Mouse (Mus musculus) stomach, adult 2 months (tissue): ENCODE results near the gene Rnh1. TPM values are rescaled to one million over a fixed set of nuclear protein-coding genes. Genes with fewer than 3 reads are reported as not detected.

Source experiments
- polyA plus RNA-seq: library from polyadenylated mRNA; depleted of rRNA; stranded (reverse); fragments of >200 nt; gene quantifications from 2 replicates; pipeline ENCODE4 v1.2.3, GENCODE M21; 2012; rRNA removed

Rnh1 gene
- 80.4 and 88.4 TPM in 2 replicates for polyA plus RNA-seq

GRCm38 (mm10) chr7:141172116-141173006, at the start of gene Rnh1:
Gene Rnh1, minus strand, starts transcription at chr7:141172857.

GRCm38 (mm10) chr7:141215101-141215879, 42.6 kb upstream of the Rnh1 start, which contains the start of gene Rassf7:
Gene Rassf7, plus strand, starts transcription at chr7:141215860.

GRCm38 (mm10) chr7:141213605-141214235, 41.1 kb upstream of the Rnh1 start, which contains the start of gene Lmntd2:
Gene Lmntd2, minus strand, starts transcription at chr7:141214080.

GRCm38 (mm10) chr7:141193948-141194347, 21.3 kb upstream of the Rnh1 start, which contains the start of the genes Hras and Lrrc56:
Gene Hras, minus strand, starts transcription at chr7:141194005.
Gene Lrrc56, plus strand, starts transcription at chr7:141194157.

GRCm38 (mm10) chr7:141122245-141122644, 50.4 kb downstream of the Rnh1 start, which contains the start of gene Ptdss2:
Gene Ptdss2, plus strand, starts transcription at chr7:141122382.

GRCm38 (mm10) chr7:141117636-141118035, 55.0 kb downstream of the Rnh1 start, which contains the start of gene Ano9:
Gene Ano9, minus strand, starts transcription at chr7:141117806.

Other genes with a start within 250 kb of the Rnh1 start
- gene Pgghg, start 231.5 kb downstream of the Rnh1 start, polyA plus RNA-seq, result 13.5 and 15.5 TPM in 2 replicates
- 0.67 and 1.3 TPM in 2 replicates for gene Ifitm5, start 222.6 kb downstream of the Rnh1 start, polyA plus RNA-seq
- not detected in 2 replicates for gene Gm45717, start 216.9 kb downstream of the Rnh1 start, polyA plus RNA-seq
- 255 and 272 TPM in 2 replicates for gene Ifitm2, start 216.9 kb downstream of the Rnh1 start, polyA plus RNA-seq
- gene Ifitm1, start 205.6 kb downstream of the Rnh1 start, polyA plus RNA-seq, result 46.7 and 48.2 TPM in 2 replicates
- gene Ifitm3, start 162.1 kb downstream of the Rnh1 start, polyA plus RNA-seq, result 83.2 and 93.7 TPM in 2 replicates
- gene Ifitm6, start 154.9 kb downstream of the Rnh1 start, polyA plus RNA-seq, result 0.83 and 1.1 TPM in 2 replicates
- not detected in 2 replicates for gene Gm17387, start 143.7 kb downstream of the Rnh1 start, polyA plus RNA-seq
- gene B4galnt4, start 111.8 kb downstream of the Rnh1 start, polyA plus RNA-seq, result 1.2 and 1.6 TPM in 2 replicates
- gene Pkp3, start 94.6 kb downstream of the Rnh1 start, polyA plus RNA-seq, result 87.1 and 93.8 TPM in 2 replicates
- gene Sigirr, start 72.3 kb downstream of the Rnh1 start, polyA plus RNA-seq, result 18.7 and 23.0 TPM in 2 replicates
- gene Ano9, start 55.1 kb downstream of the Rnh1 start, polyA plus RNA-seq, result 18.4 and 22.0 TPM in 2 replicates
- gene Ptdss2, start 50.5 kb downstream of the Rnh1 start, polyA plus RNA-seq, result 9.4 and 13.8 TPM in 2 replicates
- 44.2 and 44.7 TPM in 2 replicates for gene Hras, start 21.1 kb upstream of the Rnh1 start, polyA plus RNA-seq
- 2.5 and 2.6 TPM in 2 replicates for gene Lrrc56, start 21.3 kb upstream of the Rnh1 start, polyA plus RNA-seq
- 3.7 and 6.7 TPM in 2 replicates for gene Lmntd2, start 41.2 kb upstream of the Rnh1 start, polyA plus RNA-seq
- 85.9 and 98.2 TPM in 2 replicates for gene Rassf7, start 43.0 kb upstream of the Rnh1 start, polyA plus RNA-seq
- 15.5 and 16.7 TPM in 2 replicates for gene Phrf1, start 55.9 kb upstream of the Rnh1 start, polyA plus RNA-seq
- gene Irf7, start 93.6 kb upstream of the Rnh1 start, polyA plus RNA-seq, result 43.3 and 72.0 TPM in 2 replicates
- 1.7 and 3.0 TPM in 2 replicates for gene Cdhr5, start 103.9 kb upstream of the Rnh1 start, polyA plus RNA-seq
- gene Sct, start 106.3 kb upstream of the Rnh1 start, polyA plus RNA-seq, result 0.56 and 1.6 TPM in 2 replicates
- not detected in 2 replicates for gene Drd4, start 119.1 kb upstream of the Rnh1 start, polyA plus RNA-seq
- gene Deaf1, start 154.8 kb upstream of the Rnh1 start, polyA plus RNA-seq, result 10.8 and 14.7 TPM in 2 replicates
- 8.8 and 10.4 TPM in 2 replicates for gene Tmem80, start 154.9 kb upstream of the Rnh1 start, polyA plus RNA-seq
- gene Eps8l2, start 166.0 kb upstream of the Rnh1 start, polyA plus RNA-seq, result 120 and 128 TPM in 2 replicates
- gene Taldo1, start 219.3 kb upstream of the Rnh1 start, polyA plus RNA-seq, result 99.5 and 105 TPM in 2 replicates
- 18.6 and 20.4 TPM in 2 replicates for gene Gatd1, start 241.3 kb upstream of the Rnh1 start, polyA plus RNA-seq